Mouse (Mus musculus): ENCODE data around the gene Scarf1. TPM values are rescaled to one million over a fixed set of nuclear protein-coding genes. Genes with fewer than 3 reads are reported as not detected.
A peak's percentile ranks its signal among the peaks of the same experiment; 100 is the strongest.

Scarf1 gene
- polyA plus RNA-seq, 2 experiments, result 1.1 to 2.4 TPM

DNA sequence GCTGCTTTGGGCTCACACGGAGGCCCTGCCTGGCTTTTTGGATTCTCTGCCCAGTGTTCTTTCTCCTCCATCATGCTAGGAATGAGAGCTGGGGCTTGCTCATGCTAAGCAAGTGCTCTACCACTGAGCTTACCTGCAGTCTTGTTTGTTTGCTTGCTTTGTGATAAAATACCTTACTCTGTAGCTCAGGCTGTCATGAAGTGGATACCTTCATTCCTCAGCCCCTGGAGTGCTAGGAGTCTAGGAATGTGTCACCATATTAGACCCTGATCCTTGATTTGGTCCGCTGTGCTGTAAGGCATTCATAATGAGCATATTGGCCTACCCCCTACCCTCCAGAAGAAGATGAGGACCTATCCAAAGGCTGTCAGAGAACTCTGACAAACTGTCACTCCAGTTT is 9.5 kb downstream of the Scarf1 start:
- TF ChIP-seq EP300 (IDR thresholded peaks at IDR 0.05; ENCODE audit: low read depth) (no peak), CTCF (IDR thresholded peaks at IDR 0.05; ENCODE audit: low read depth) (no peak)
- no peaks in the 10 kb centered on the region for H3K36me3 ChIP-seq (replicated peaks; ENCODE audit: control insufficient read depth, insufficient read depth, low read depth)
- H3K27ac ChIP-seq, result no peak overlapping the region
- 70% methylated on average over 2 of the region's 2 CpGs for WGBS (ENCODE audit: insufficient replicate concordance)
- H3K9me3 ChIP-seq (ENCODE audit: control insufficient read depth, low read length), result no peaks in the 10 kb centered on the region
- no peaks in the 10 kb centered on the region for H3K4me1 ChIP-seq (replicated peaks; ENCODE audit: control insufficient read depth in 2 of 2, insufficient read depth in 2 of 2, low read length in 1 of 2)
- ATAC-seq (ENCODE audit: insufficient read depth) (no peak), DNase-seq (ENCODE audit: low read depth in 3 of 3, low spot score in 3 of 3) (no peak)
- no peak overlapping the region for H3K9ac ChIP-seq (replicated peaks)
- no peak overlapping the region for H3K4me2 ChIP-seq (ENCODE audit: low read depth)
- no peaks in the 10 kb centered on the region for H3K27me3 ChIP-seq (ENCODE audit: control insufficient read depth, insufficient read depth, low read length)
- no peak overlapping the region for H3K4me3 ChIP-seq (ENCODE audit: insufficient read depth in 1 of 2, low read depth in 2 of 2, low read length in 2 of 2)

DNA sequence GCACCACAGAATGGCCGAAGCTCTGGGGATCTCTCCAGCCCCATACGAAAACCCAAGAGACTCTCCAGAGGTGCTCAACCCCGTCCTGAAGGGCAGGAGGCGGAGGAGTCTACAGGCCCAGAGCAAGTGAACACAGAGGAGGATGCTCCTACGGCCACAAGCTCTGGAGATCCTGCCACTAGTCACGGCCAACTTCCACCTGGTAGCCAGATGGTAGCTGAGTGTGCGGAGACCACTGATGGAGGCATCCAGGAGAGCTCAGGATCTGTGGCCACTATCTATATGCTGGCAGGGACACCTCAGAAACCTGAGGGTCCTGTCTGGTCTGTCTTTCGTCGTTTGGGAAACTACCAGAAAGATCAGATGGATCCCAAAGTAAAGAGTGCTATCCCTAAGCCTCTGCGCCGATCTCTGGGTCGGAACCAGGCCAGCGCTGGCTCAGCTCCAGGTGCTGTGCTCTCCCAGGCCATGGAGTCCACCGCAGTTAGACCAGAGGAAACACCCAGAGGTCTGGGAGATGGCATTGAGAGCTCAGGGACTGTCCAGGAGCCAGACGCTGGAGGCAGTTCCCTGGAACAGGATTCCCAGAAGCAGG is 12.3 kb downstream of the Scarf1 start:
- Histone ChIP-seq H3K27ac (no peak overlapping the region), H3K4me2 (ENCODE audit: low read depth) (no peak overlapping the region), H3K9ac (replicated peaks) (no peak overlapping the region), H3K36me3 (replicated peaks; ENCODE audit: control insufficient read depth, insufficient read depth, low read depth) (no peaks in the 10 kb centered on the region), H3K4me1 (replicated peaks; ENCODE audit: control insufficient read depth in 2 of 2, insufficient read depth in 2 of 2, low read length in 1 of 2) (no peaks in the 10 kb centered on the region), H3K27me3 (ENCODE audit: control insufficient read depth, insufficient read depth, low read length) (no peaks in the 10 kb centered on the region), H3K4me3 (ENCODE audit: insufficient read depth in 1 of 2, low read depth in 2 of 2, low read length in 2 of 2) (no peak overlapping the region), H3K9me3 (ENCODE audit: control insufficient read depth, low read length) (no peaks in the 10 kb centered on the region)
- DNase-seq (ENCODE audit: low read depth in 3 of 3, low spot score in 3 of 3), result no peak
- no peak for TF ChIP-seq EP300 (IDR thresholded peaks at IDR 0.05; ENCODE audit: low read depth)
- TF ChIP-seq CTCF (IDR thresholded peaks at IDR 0.05; ENCODE audit: low read depth), result no peak
- WGBS (ENCODE audit: insufficient replicate concordance), result 76% methylated on average over 15 of the region's 15 CpGs
- ATAC-seq (ENCODE audit: insufficient read depth), result no peak

DNA sequence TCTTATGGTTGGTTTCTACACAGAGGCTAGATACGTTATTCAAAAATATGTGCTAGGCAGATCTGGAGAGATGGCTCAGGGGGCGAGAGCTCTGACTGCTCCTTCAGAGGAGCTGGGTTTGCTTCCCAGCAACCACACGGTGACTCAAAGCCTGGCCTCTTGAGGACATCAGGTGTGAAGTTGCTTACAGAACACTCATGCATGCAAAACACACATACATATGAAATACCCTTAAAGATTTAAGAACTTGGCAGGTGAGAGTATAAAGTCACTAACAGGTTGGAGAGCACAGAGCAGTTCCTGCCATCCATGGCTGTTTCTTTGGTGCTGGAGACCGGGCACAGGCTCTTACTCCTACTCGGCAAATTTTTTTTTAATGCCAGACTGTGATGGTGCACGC is 13.6 kb downstream of the Scarf1 start:
- Histone ChIP-seq H3K4me3 (ENCODE audit: insufficient read depth in 1 of 2, low read depth in 2 of 2, low read length in 2 of 2) (no peak overlapping the region), H3K36me3 (replicated peaks; ENCODE audit: control insufficient read depth, insufficient read depth, low read depth) (no peaks in the 10 kb centered on the region), H3K9me3 (ENCODE audit: control insufficient read depth, low read length) (no peaks in the 10 kb centered on the region), H3K27ac (no peak overlapping the region), H3K4me1 (replicated peaks; ENCODE audit: control insufficient read depth in 2 of 2, insufficient read depth in 2 of 2, low read length in 1 of 2) (no peaks in the 10 kb centered on the region), H3K4me2 (ENCODE audit: low read depth) (no peak overlapping the region), H3K9ac (replicated peaks) (no peak overlapping the region), H3K27me3 (ENCODE audit: control insufficient read depth, insufficient read depth, low read length) (no peaks in the 10 kb centered on the region)
- no peak for TF ChIP-seq EP300 (IDR thresholded peaks at IDR 0.05; ENCODE audit: low read depth)
- no peak for TF ChIP-seq CTCF (IDR thresholded peaks at IDR 0.05; ENCODE audit: low read depth)
- no peak for ATAC-seq (ENCODE audit: insufficient read depth)
- no peak for DNase-seq (ENCODE audit: low read depth in 3 of 3, low spot score in 3 of 3)
- WGBS (ENCODE audit: insufficient replicate concordance), result 71% methylated on average over 6 of the region's 6 CpGs

DNA sequence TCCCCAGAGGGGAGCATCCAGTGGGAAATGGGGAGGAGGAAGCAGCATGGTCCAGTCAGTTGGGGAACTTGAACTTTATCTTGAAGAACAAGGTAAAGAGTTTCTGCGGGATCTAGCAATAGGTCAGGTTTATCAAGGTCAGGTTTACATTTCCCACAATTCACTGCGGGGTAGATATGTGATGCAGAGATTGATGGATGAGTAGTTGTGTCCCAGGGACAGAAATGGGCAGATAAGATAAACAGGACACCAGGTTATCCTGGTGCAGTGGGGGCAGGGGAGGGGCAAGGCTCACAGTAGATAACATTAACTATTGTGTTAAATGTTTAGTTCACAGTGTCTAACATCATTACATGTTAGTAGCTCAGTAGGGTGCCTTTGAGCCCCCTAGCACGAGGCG is 16.4 kb downstream of the Scarf1 start:
- no peak for DNase-seq (ENCODE audit: low read depth in 3 of 3, low spot score in 3 of 3)
- no peak for ATAC-seq (ENCODE audit: insufficient read depth)
- no peaks in the 10 kb centered on the region for H3K36me3 ChIP-seq (replicated peaks; ENCODE audit: control insufficient read depth, insufficient read depth, low read depth)
- no peaks in the 10 kb centered on the region for H3K9me3 ChIP-seq (ENCODE audit: control insufficient read depth, low read length)
- peaks cover 2% of the 10 kb centered on the region; the same call in 1 of the 2 replicates for H3K27me3 ChIP-seq (ENCODE audit: control insufficient read depth, insufficient read depth, low read length)
- H3K4me3 ChIP-seq (ENCODE audit: insufficient read depth in 1 of 2, low read depth in 2 of 2, low read length in 2 of 2), result no peak overlapping the region
- H3K27ac ChIP-seq, result no peak overlapping the region
- H3K4me2 ChIP-seq (ENCODE audit: low read depth), result no peak overlapping the region
- peaks cover 3 to 6% of the 10 kb centered on the region in 2 experiments; a peak in 3 of 4 replicates for H3K4me1 ChIP-seq (replicated peaks; ENCODE audit: control insufficient read depth in 2 of 2, insufficient read depth in 2 of 2, low read length in 1 of 2)
- TF ChIP-seq EP300 (IDR thresholded peaks at IDR 0.05; ENCODE audit: low read depth), result no peak
- H3K9ac ChIP-seq (replicated peaks), result no peak overlapping the region
- 45% methylated on average over 4 of the region's 4 CpGs for WGBS (ENCODE audit: insufficient replicate concordance)

DNA sequence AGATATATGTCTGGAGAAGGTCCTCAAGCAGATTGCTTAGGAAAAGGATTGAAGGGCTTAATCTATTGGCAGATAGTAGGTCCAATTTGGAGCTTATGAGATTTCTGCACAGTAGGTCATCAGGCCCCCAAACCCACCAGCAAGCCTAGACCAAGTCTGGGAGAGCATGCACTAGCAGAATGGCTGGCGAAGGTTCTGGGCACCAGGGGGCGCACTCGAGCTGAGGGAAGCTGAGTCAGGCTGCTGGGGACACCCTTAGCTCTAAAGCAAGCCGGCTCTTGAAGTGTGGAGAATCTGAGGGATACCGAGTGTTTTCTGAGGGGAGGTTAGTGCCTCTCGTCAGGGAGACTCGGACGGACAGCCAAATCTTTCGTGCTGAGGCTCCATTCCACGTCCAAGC is 17.0 kb downstream of the Scarf1 start:
- Histone ChIP-seq H3K27ac (no peak overlapping the region), H3K4me1 (replicated peaks; ENCODE audit: control insufficient read depth in 2 of 2, insufficient read depth in 2 of 2, low read length in 1 of 2) (peaks cover 5 to 12% of the 10 kb centered on the region in 2 experiments), H3K27me3 (ENCODE audit: control insufficient read depth, insufficient read depth, low read length) (peaks cover 2% of the 10 kb centered on the region; the same call in 1 of the 2 replicates), H3K9me3 (ENCODE audit: control insufficient read depth, low read length) (no peaks in the 10 kb centered on the region), H3K9ac (replicated peaks) (peak overlapping the region; percentile 92), H3K4me3 (ENCODE audit: insufficient read depth in 1 of 2, low read depth in 2 of 2, low read length in 2 of 2) (peak overlapping the region; percentile 80), H3K4me2 (ENCODE audit: low read depth) (peak overlapping the region; percentile 97), H3K36me3 (replicated peaks; ENCODE audit: control insufficient read depth, insufficient read depth, low read depth) (no peaks in the 10 kb centered on the region)
- peak; percentile 100 for TF ChIP-seq CTCF (IDR thresholded peaks at IDR 0.05; ENCODE audit: low read depth)
- TF ChIP-seq EP300 (IDR thresholded peaks at IDR 0.05; ENCODE audit: low read depth), result no peak
- peak; percentile 71 to 81 (median 72) for DNase-seq (ENCODE audit: low read depth in 3 of 3, low spot score in 3 of 3)
- WGBS (ENCODE audit: insufficient replicate concordance), result 0% methylated on average over 10 of the region's 10 CpGs
- peak; percentile 42; the same call in 1 of the 2 replicates for ATAC-seq (ENCODE audit: insufficient read depth)

Measured in liver, embryonic 14.5 days (tissue).